Mouse (Mus musculus): ENCODE data around the gene Gtf3c2.
"Not testable (repeated sequence)": the region's sequence is repeated elsewhere in the genome, so short reads cannot be mapped to it uniquely, and the experiment has no call there.

The Gtf3c2 gene

GRCm38 (mm10) chr5:31179766-31180630 is at the start of gene Gtf3c2, which contains the start of gene Gm29609:
Gene Gtf3c2, minus strand, starts transcription at chr5:31180144.
Gene Gm29609, minus strand, starts transcription at chr5:31179911.
- peak; percentile 97 for DNase-seq

GRCm38 (mm10) chr5:31226641-31227040 is 46.7 kb upstream of the Gtf3c2 start:
- DNase-seq: no peak

GRCm38 (mm10) chr5:31222696-31223095 is 42.8 kb upstream of the Gtf3c2 start:
- no peak for DNase-seq

- no peak for DNase-seq
Observed at GRCm38 (mm10) chr5:31221304-31221945, 41.5 kb upstream of the Gtf3c2 start.

- DNase-seq: peak; percentile 97
Observed at GRCm38 (mm10) chr5:31220448-31221303, 40.7 kb upstream of the Gtf3c2 start, which contains the start of gene Ppm1g. Gene Ppm1g, minus strand, starts transcription at chr5:31220687.

GRCm38 (mm10) chr5:31219911-31220447 is 40.0 kb upstream of the Gtf3c2 start:
- no peak for DNase-seq

- DNase-seq: no peak
Observed at GRCm38 (mm10) chr5:31219474-31219873, 39.5 kb upstream of the Gtf3c2 start.

GRCm38 (mm10) chr5:31219070-31219469 is 39.1 kb upstream of the Gtf3c2 start:
- no peak for DNase-seq

GRCm38 (mm10) chr5:31218294-31218693 is 38.4 kb upstream of the Gtf3c2 start:
- DNase-seq: no peak

- not testable (repeated sequence) for DNase-seq
Observed at GRCm38 (mm10) chr5:31216554-31216953, 36.6 kb upstream of the Gtf3c2 start.

- DNase-seq: no peak
Observed at GRCm38 (mm10) chr5:31204421-31204820, 24.5 kb upstream of the Gtf3c2 start.

- DNase-seq: no peak
Observed at GRCm38 (mm10) chr5:31203866-31204265, 23.9 kb upstream of the Gtf3c2 start.

- no peak for DNase-seq
Observed at GRCm38 (mm10) chr5:31202933-31203332, 23.0 kb upstream of the Gtf3c2 start.

- DNase-seq: peak; percentile 94
Observed at GRCm38 (mm10) chr5:31201742-31202590, 22.0 kb upstream of the Gtf3c2 start, which contains the start of gene Zfp513. Gene Zfp513, minus strand, starts transcription at chr5:31202303.

GRCm38 (mm10) chr5:31201042-31201741 is 21.2 kb upstream of the Gtf3c2 start:
- no peak for DNase-seq

- DNase-seq: peak; percentile 42
Observed at GRCm38 (mm10) chr5:31200327-31200768, 20.4 kb upstream of the Gtf3c2 start.

- DNase-seq: peak; percentile 22
Observed at GRCm38 (mm10) chr5:31199893-31200292, 19.9 kb upstream of the Gtf3c2 start.

GRCm38 (mm10) chr5:31199321-31199892 is 19.5 kb upstream of the Gtf3c2 start:
- DNase-seq: peak; percentile 23

- DNase-seq: no peak
Observed at GRCm38 (mm10) chr5:31198616-31199320, 18.8 kb upstream of the Gtf3c2 start.

- DNase-seq: no peak
Observed at GRCm38 (mm10) chr5:31198170-31198569, 18.2 kb upstream of the Gtf3c2 start.
